Mouse (Mus musculus): ENCODE data around the gene Mrps21.

- TF ChIP-seq POLR2A (IDR thresholded peaks at IDR 0.05; ENCODE audit: borderline replicate concordance, control insufficient read depth, low read depth, low read length) (peak; percentile 39; the same call in 1 of the 2 replicates), CTCF (IDR thresholded peaks at IDR 0.05; ENCODE audit: control insufficient read depth, insufficient read depth, low read length) (no peak)
Observed at GRCm38 (mm10) chr3:95881979-95882815, 10.9 kb upstream of the Mrps21 start, which contains the start of gene Ciart.

Measured in bone marrow, adult 2 months (tissue).